Mouse (Mus musculus): ENCODE results near the gene Thada. TPM values are rescaled to one million over a fixed set of nuclear protein-coding genes. Genes with fewer than 3 reads are reported as not detected.

The Thada gene
- polyA plus RNA-seq, 2 experiments, result 2.0 to 2.5 TPM

GRCm38 (mm10) chr17:84217696-84218095, 248.3 kb downstream of the Thada start:
- no peak overlapping the region for H3K4me3 ChIP-seq (ENCODE audit: insufficient read depth in 1 of 2, low read depth in 2 of 2, low read length in 2 of 2)
- H3K27me3 ChIP-seq (ENCODE audit: control insufficient read depth, insufficient read depth, low read length), result no peaks in the 10 kb centered on the region
- no peak overlapping the region for H3K4me2 ChIP-seq (ENCODE audit: low read depth)
- H3K9me3 ChIP-seq (ENCODE audit: control insufficient read depth, low read length), result no peaks in the 10 kb centered on the region
- peaks cover 3 to 8% of the 10 kb centered on the region in 2 experiments; a peak in 1 of 4 replicates for H3K4me1 ChIP-seq (replicated peaks; ENCODE audit: control insufficient read depth in 2 of 2, insufficient read depth in 2 of 2, low read length in 1 of 2)
- H3K36me3 ChIP-seq (replicated peaks; ENCODE audit: control insufficient read depth, insufficient read depth, low read depth), result no peaks in the 10 kb centered on the region
- H3K9ac ChIP-seq (replicated peaks), result no peak overlapping the region
- ATAC-seq (ENCODE audit: insufficient read depth) (no peak), DNase-seq (ENCODE audit: low read depth in 3 of 3, low spot score in 3 of 3) (no peak)
- WGBS (ENCODE audit: insufficient replicate concordance), result 73% methylated on average over 3 of the region's 3 CpGs
- no peak overlapping the region for H3K27ac ChIP-seq
- TF ChIP-seq CTCF (IDR thresholded peaks at IDR 0.05; ENCODE audit: low read depth) (no peak), EP300 (IDR thresholded peaks at IDR 0.05; ENCODE audit: low read depth) (no peak)

DNA sequence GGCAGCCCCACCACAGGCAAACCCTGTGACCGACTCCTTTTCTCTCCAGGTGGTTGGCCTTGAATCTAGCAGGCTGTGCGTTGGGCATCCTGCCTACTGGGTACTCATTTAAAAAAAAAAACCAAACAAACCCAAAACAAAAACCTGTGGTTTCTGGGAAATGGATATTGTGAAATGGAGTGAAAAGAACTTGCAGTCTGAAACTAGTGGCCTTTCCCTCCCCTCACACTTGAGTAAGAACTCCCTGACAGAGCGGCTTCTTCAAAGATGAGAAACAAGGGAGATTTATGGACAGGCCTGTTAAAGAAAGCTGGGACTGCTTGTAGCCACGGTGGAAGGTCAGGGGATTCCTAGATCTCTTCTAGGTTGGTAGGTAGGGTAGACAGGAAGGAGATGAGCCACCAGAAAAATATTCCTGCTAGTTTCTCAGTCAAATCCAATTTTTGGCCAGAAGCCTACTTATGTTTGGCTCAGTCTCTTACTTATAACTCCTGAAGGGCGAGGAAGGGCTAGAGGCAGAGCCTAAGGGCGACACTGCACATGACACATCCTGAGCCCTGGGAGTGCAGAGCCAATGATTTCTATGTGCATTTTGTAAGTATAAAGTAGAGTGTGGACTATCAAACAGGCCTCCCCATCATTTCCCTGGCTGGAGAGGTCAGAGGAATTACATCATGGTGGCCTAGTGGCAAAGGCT, 250.6 kb downstream of the Thada start:
- H3K36me3 ChIP-seq (replicated peaks; ENCODE audit: control insufficient read depth, insufficient read depth, low read depth), result no peaks in the 10 kb centered on the region

GRCm38 (mm10) chr17:84213464-84213863, 252.5 kb downstream of the Thada start:
- H3K4me2 ChIP-seq (ENCODE audit: low read depth), result no peak overlapping the region
- H3K4me1 ChIP-seq (replicated peaks; ENCODE audit: control insufficient read depth in 2 of 2, insufficient read depth in 2 of 2, low read length in 1 of 2), result no peaks in the 10 kb centered on the region
- no peak for TF ChIP-seq EP300 (IDR thresholded peaks at IDR 0.05; ENCODE audit: low read depth)
- no peaks in the 10 kb centered on the region for H3K36me3 ChIP-seq (replicated peaks; ENCODE audit: control insufficient read depth, insufficient read depth, low read depth)
- WGBS (ENCODE audit: insufficient replicate concordance), result 75% methylated on average over 3 of the region's 3 CpGs
- no peaks in the 10 kb centered on the region for H3K9me3 ChIP-seq (ENCODE audit: control insufficient read depth, low read length)
- no peak overlapping the region for H3K4me3 ChIP-seq (ENCODE audit: insufficient read depth in 1 of 2, low read depth in 2 of 2, low read length in 2 of 2)
- H3K9ac ChIP-seq (replicated peaks), result no peak overlapping the region
- DNase-seq (ENCODE audit: low read depth in 3 of 3, low spot score in 3 of 3) (no peak), ATAC-seq (ENCODE audit: insufficient read depth) (no peak)
- no peak overlapping the region for H3K27ac ChIP-seq
- H3K27me3 ChIP-seq (ENCODE audit: control insufficient read depth, insufficient read depth, low read length), result no peaks in the 10 kb centered on the region

More for the DNA sequence above, 250.6 kb downstream of the Thada start:
- 80% methylated on average over 6 of the region's 6 CpGs for WGBS (ENCODE audit: insufficient replicate concordance)
- no peak for DNase-seq (ENCODE audit: low read depth in 3 of 3, low spot score in 3 of 3)
- Histone ChIP-seq H3K27me3 (ENCODE audit: control insufficient read depth, insufficient read depth, low read length) (no peaks in the 10 kb centered on the region), H3K9ac (replicated peaks) (no peak overlapping the region), H3K4me2 (ENCODE audit: low read depth) (no peak overlapping the region), H3K4me1 (replicated peaks; ENCODE audit: control insufficient read depth in 2 of 2, insufficient read depth in 2 of 2, low read length in 1 of 2) (peaks cover 3 to 8% of the 10 kb centered on the region in 2 experiments; a peak in 1 of 4 replicates), H3K9me3 (ENCODE audit: control insufficient read depth, low read length) (no peaks in the 10 kb centered on the region), H3K4me3 (ENCODE audit: insufficient read depth in 1 of 2, low read depth in 2 of 2, low read length in 2 of 2) (no peak overlapping the region), H3K27ac (no peak overlapping the region)
- no peak for TF ChIP-seq EP300 (IDR thresholded peaks at IDR 0.05; ENCODE audit: low read depth)
- no peak for TF ChIP-seq CTCF (IDR thresholded peaks at IDR 0.05; ENCODE audit: low read depth)
- no peak for ATAC-seq (ENCODE audit: insufficient read depth)

- whole genome bisulfite sequencing (ENCODE audit: insufficient replicate concordance), result 80% methylated on average over 3 of the region's 3 CpGs
- Histone ChIP-seq H3K27me3 (ENCODE audit: control insufficient read depth, insufficient read depth, low read length) (no peaks in the 10 kb centered on the region), H3K4me2 (ENCODE audit: low read depth) (no peak overlapping the region), H3K36me3 (replicated peaks; ENCODE audit: control insufficient read depth, insufficient read depth, low read depth) (no peaks in the 10 kb centered on the region), H3K4me1 (replicated peaks; ENCODE audit: control insufficient read depth in 2 of 2, insufficient read depth in 2 of 2, low read length in 1 of 2) (0 out of 4 replicates have a peak, but pooled peaks cover 0 to 2% of the 10 kb centered on the region in 2 experiments), H3K4me3 (ENCODE audit: insufficient read depth in 1 of 2, low read depth in 2 of 2, low read length in 2 of 2) (no peak overlapping the region), H3K9ac (replicated peaks) (no peak overlapping the region), H3K9me3 (ENCODE audit: control insufficient read depth, low read length) (no peaks in the 10 kb centered on the region), H3K27ac (no peak overlapping the region)
- TF ChIP-seq CTCF (IDR thresholded peaks at IDR 0.05; ENCODE audit: low read depth), result no peak
- TF ChIP-seq EP300 (IDR thresholded peaks at IDR 0.05; ENCODE audit: low read depth), result no peak
- no peak for DNase-seq (ENCODE audit: low read depth in 3 of 3, low spot score in 3 of 3)
- no peak for ATAC-seq (ENCODE audit: insufficient read depth)
Measured at GRCm38 (mm10) chr17:84207611-84208010, 258.4 kb downstream of the Thada start.

DNA sequence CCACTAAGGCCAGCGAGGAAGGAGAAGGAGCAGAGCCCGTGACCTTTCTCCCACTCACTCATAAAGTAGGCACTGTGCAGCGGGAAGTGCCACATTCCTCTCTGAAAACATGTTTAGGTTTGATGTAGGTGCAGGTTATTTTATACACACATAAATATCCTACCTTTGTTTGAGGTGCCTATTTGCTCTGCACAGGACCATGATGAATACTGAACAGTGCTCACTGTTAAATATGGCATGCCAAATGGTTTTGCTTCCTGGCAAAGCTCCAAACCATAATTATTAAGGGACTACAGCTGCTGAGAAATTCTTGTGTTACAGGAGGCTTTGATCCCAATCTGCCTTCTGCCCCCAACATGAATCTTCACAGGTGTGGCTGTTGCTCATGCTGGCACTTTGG, 259.8 kb downstream of the Thada start:
- WGBS (ENCODE audit: insufficient replicate concordance), result 77% methylated on average over 3 of the region's 3 CpGs
- H3K9ac ChIP-seq (replicated peaks), result no peak overlapping the region
- no peak overlapping the region for H3K4me2 ChIP-seq (ENCODE audit: low read depth)
- H3K9me3 ChIP-seq (ENCODE audit: control insufficient read depth, low read length), result no peaks in the 10 kb centered on the region
- H3K4me3 ChIP-seq (ENCODE audit: insufficient read depth in 1 of 2, low read depth in 2 of 2, low read length in 2 of 2), result no peak overlapping the region
- no peaks in the 10 kb centered on the region for H3K27me3 ChIP-seq (ENCODE audit: control insufficient read depth, insufficient read depth, low read length)
- no peak overlapping the region for H3K27ac ChIP-seq
- ATAC-seq (ENCODE audit: insufficient read depth) (no peak), DNase-seq (ENCODE audit: low read depth in 3 of 3, low spot score in 3 of 3) (no peak)
- 0 out of 4 replicates have a peak, but pooled peaks cover 0 to 2% of the 10 kb centered on the region in 2 experiments for H3K4me1 ChIP-seq (replicated peaks; ENCODE audit: control insufficient read depth in 2 of 2, insufficient read depth in 2 of 2, low read length in 1 of 2)
- TF ChIP-seq EP300 (IDR thresholded peaks at IDR 0.05; ENCODE audit: low read depth) (no peak), CTCF (IDR thresholded peaks at IDR 0.05; ENCODE audit: low read depth) (no peak)
- no peaks in the 10 kb centered on the region for H3K36me3 ChIP-seq (replicated peaks; ENCODE audit: control insufficient read depth, insufficient read depth, low read depth)
